In genomic region chr3:87929341-87930077, GRCm38 (mm10) we compare ENCODE assay signal across 8 mouse cellular contexts. TPM values are rescaled to one million over a fixed set of nuclear protein-coding genes. Genes with fewer than 3 reads are reported as not detected.
A peak's percentile ranks its signal among the peaks of the same experiment; 100 is the strongest.
DNase-seq lines count a peak whose midpoint lies in the region; ATAC-seq and TF ChIP-seq lines count a peak whose summit lies in the region.

No protein-coding gene starts in this region.

- H3K27ac ChIP-seq in liver, adult 2 months (replicated peaks; ENCODE audit: insufficient read depth, low read depth, low read length) = peak overlapping the region; percentile 40
- H3K27ac ChIP-seq in embryonic facial prominence, embryonic 11.5 days (replicated peaks; ENCODE audit: low read depth, low read length) = peak overlapping the region; percentile 86; the same call in 1 of the 2 replicates
- H3K27ac ChIP-seq in intestine, embryonic 16.5 days (ENCODE audit: low read length) = peak overlapping the region; percentile 80
- peak overlapping the region; percentile 89 for H3K27ac ChIP-seq in neural tube, embryonic 14.5 days (ENCODE audit: low read depth, low read length)

- 2% methylated on average over 26 of the region's 26 CpGs for WGBS in liver, adult 2 months
- 7% methylated on average over 26 of the region's 26 CpGs for WGBS in embryonic facial prominence, embryonic 11.5 days
- 5% methylated on average over 26 of the region's 26 CpGs for WGBS in intestine, embryonic 16.5 days
- WGBS in neural tube, embryonic 14.5 days = 9% methylated on average over 26 of the region's 26 CpGs

- H3K27me3 ChIP-seq in liver, adult 2 months (ENCODE audit: control insufficient read depth, insufficient read depth, low read length) = no peaks in the 10 kb centered on the region
- H3K27me3 ChIP-seq in embryonic facial prominence, embryonic 11.5 days (ENCODE audit: control insufficient read depth, insufficient read depth, low read length) = no peaks in the 10 kb centered on the region
- no peaks in the 10 kb centered on the region for H3K27me3 ChIP-seq in intestine, embryonic 16.5 days (replicated peaks; ENCODE audit: control insufficient read depth, insufficient read depth, low read length)
- H3K27me3 ChIP-seq in neural tube, embryonic 14.5 days (ENCODE audit: control insufficient read depth, insufficient read depth, low read length) = no peaks in the 10 kb centered on the region

- peaks cover 12% of the 10 kb centered on the region for H3K36me3 ChIP-seq in liver, adult 2 months (ENCODE audit: control insufficient read depth, insufficient read depth, low read length)
- H3K36me3 ChIP-seq in embryonic facial prominence, embryonic 11.5 days (replicated peaks; ENCODE audit: control insufficient read depth, insufficient read depth, low read depth, low read length) = peaks cover 2% of the 10 kb centered on the region; the same call in 1 of the 2 replicates
- H3K36me3 ChIP-seq in intestine, embryonic 16.5 days (ENCODE audit: control insufficient read depth, insufficient read depth, low read length) = peaks cover 25% of the 10 kb centered on the region; the same call in 1 of the 2 replicates
- peaks cover 25% of the 10 kb centered on the region for H3K36me3 ChIP-seq in neural tube, embryonic 14.5 days (ENCODE audit: control insufficient read depth, insufficient read depth, low read length)

- peaks cover 24% of the 10 kb centered on the region for H3K4me1 ChIP-seq in liver, adult 2 months (ENCODE audit: control insufficient read depth, insufficient read depth, low read length)
- H3K4me1 ChIP-seq in embryonic facial prominence, embryonic 11.5 days (ENCODE audit: control insufficient read depth, insufficient read depth, low read length) = no peaks in the 10 kb centered on the region; the same call in 1 of the 2 replicates
- H3K4me1 ChIP-seq in intestine, embryonic 16.5 days (ENCODE audit: control insufficient read depth, insufficient read depth, low read length) = peaks cover 25% of the 10 kb centered on the region
- H3K4me1 ChIP-seq in neural tube, embryonic 14.5 days (ENCODE audit: control insufficient read depth, insufficient read depth, low read length) = peaks cover 26% of the 10 kb centered on the region

- peaks cover 28% of the 10 kb centered on the region for H3K79me2 ChIP-seq in liver, adult 2 months (ENCODE audit: control insufficient read depth, insufficient read depth, low read length)

- peak overlapping the region; percentile 71 for H3K4me2 ChIP-seq in embryonic facial prominence, embryonic 11.5 days (ENCODE audit: low read depth, low read length)
- H3K4me2 ChIP-seq in intestine, embryonic 16.5 days (ENCODE audit: low read depth, low read length) = peak overlapping the region; percentile 81
- H3K4me2 ChIP-seq in neural tube, embryonic 14.5 days (ENCODE audit: low read depth, low read length) = peak overlapping the region; percentile 54

- TF ChIP-seq CTCF in liver, adult 2 months (IDR thresholded peaks at IDR 0.05; ENCODE audit: low read depth, low read length) = no peak

- peak overlapping the region; percentile 82 for H3K9ac ChIP-seq in liver, adult 2 months (ENCODE audit: low read depth, low read length)
- H3K9ac ChIP-seq in embryonic facial prominence, embryonic 11.5 days (replicated peaks; ENCODE audit: low read length) = peak overlapping the region; percentile 93
- H3K9ac ChIP-seq in intestine, embryonic 16.5 days (ENCODE audit: low read depth, low read length) = peak overlapping the region; percentile 94
- H3K9ac ChIP-seq in neural tube, embryonic 14.5 days (replicated peaks; ENCODE audit: low read depth, low read length) = peak overlapping the region; percentile 69

- H3K9me3 ChIP-seq in embryonic facial prominence, embryonic 11.5 days (replicated peaks; ENCODE audit: control insufficient read depth, low read length) = no peaks in the 10 kb centered on the region
- H3K9me3 ChIP-seq in intestine, embryonic 16.5 days (ENCODE audit: control insufficient read depth, low read length) = no peaks in the 10 kb centered on the region
- no peaks in the 10 kb centered on the region for H3K9me3 ChIP-seq in neural tube, embryonic 14.5 days (ENCODE audit: control insufficient read depth, low read length)

- no peak for DNase-seq in liver, adult 2 months (ENCODE audit: extremely low read depth, low read depth, low spot score)
- no peak for DNase-seq in liver
- DNase-seq in embryonic facial prominence, embryonic 11.5 days (ENCODE audit: low spot score) = no peak
- DNase-seq in spleen, postnatal 10 days (ENCODE audit: low spot score in 2 of 2) = no peak
- DNase-seq in gastrocnemius, postnatal 4 days (ENCODE audit: low spot score in 2 of 2) = no peak
- no peak for DNase-seq in layer of hippocampus, postnatal 36 days

- ATAC-seq in embryonic facial prominence, embryonic 11.5 days (replicated peaks; ENCODE audit: insufficient number of reproducible peaks, low FRiP score, low TSS enrichment, low read depth) = peak; percentile 26; the same call in 1 of the 2 replicates
- peak; percentile 61 for ATAC-seq in intestine, embryonic 16.5 days
- ATAC-seq in neural tube, embryonic 14.5 days (ENCODE audit: low read depth) = peak; percentile 67

- TF ChIP-seq POLR2A in liver, adult 2 months (IDR thresholded peaks at IDR 0.05; ENCODE audit: extremely low read depth, insufficient read depth, low read length) = no peak

- peak overlapping the region; percentile 76 for H3K4me3 ChIP-seq in liver, adult 2 months (ENCODE audit: insufficient read depth, low read depth, low read length)
- peak overlapping the region; percentile 92 for H3K4me3 ChIP-seq in embryonic facial prominence, embryonic 11.5 days (ENCODE audit: low read depth, low read length)
- peak overlapping the region; percentile 95 for H3K4me3 ChIP-seq in intestine, embryonic 16.5 days (ENCODE audit: low read length)
- peak overlapping the region; percentile 81 for H3K4me3 ChIP-seq in neural tube, embryonic 14.5 days (ENCODE audit: low read depth, low read length)

RNA-seq across cellular contexts. Expression of gene Isg20l2, which starts 0.6 kb away (rescaled TPM):
- 6.8 and 9.3 TPM in 2 replicates for total RNA-seq in liver, adult 2 months (2014; rRNA removed)
- 7.0 and 7.2 TPM in 2 replicates for polyA plus RNA-seq in liver, adult 2 months (2012; rRNA removed)
- polyA plus RNA-seq in embryonic facial prominence, embryonic 11.5 days (2014; fragmentation: Nextera tagmentation; extraction: Ambion mirVana) = 51.5 and 52.3 TPM in 2 replicates
- 37.2 and 39.8 TPM in 2 replicates for polyA plus RNA-seq in intestine, embryonic 16.5 days (2015; fragmentation: Nextera tagmentation; extraction: Ambion mirVana)
- 16.1 and 23.1 TPM in 2 replicates for polyA plus RNA-seq in neural tube, embryonic 14.5 days (2014; fragmentation: Nextera tagmentation; extraction: Ambion mirVana)
- total RNA-seq in gastrocnemius, postnatal 4 days (2021) = 10 to 100 TPM; 20.2 to 20.6 TPM
- 10 to 100 TPM; 15.0 TPM for total RNA-seq in layer of hippocampus, postnatal 36 days (2021)

RNA-seq across cellular contexts. Expression of gene Rrnad1, which starts 1.0 kb away (rescaled TPM):
- total RNA-seq in liver, adult 2 months (2014; rRNA removed) = 5.3 and 6.2 TPM in 2 replicates
- polyA plus RNA-seq in liver, adult 2 months (2012; rRNA removed) = 10.1 and 18.4 TPM in 2 replicates
- 13.5 and 16.0 TPM in 2 replicates for polyA plus RNA-seq in embryonic facial prominence, embryonic 11.5 days (2014; fragmentation: Nextera tagmentation; extraction: Ambion mirVana)
- 14.2 and 14.3 TPM in 2 replicates for polyA plus RNA-seq in intestine, embryonic 16.5 days (2015; fragmentation: Nextera tagmentation; extraction: Ambion mirVana)
- 19.7 and 20.6 TPM in 2 replicates for polyA plus RNA-seq in neural tube, embryonic 14.5 days (2014; fragmentation: Nextera tagmentation; extraction: Ambion mirVana)
- total RNA-seq in gastrocnemius, postnatal 4 days (2021) = 1 to 10 TPM; 7.4 to 8.7 TPM
- total RNA-seq in layer of hippocampus, postnatal 36 days (2021) = 10 to 100 TPM; 23.5 to 27.9 TPM

RNA-seq across cellular contexts. Expression of gene Mrpl24, which starts 10.2 kb away (rescaled TPM):
- total RNA-seq in liver, adult 2 months (2014; rRNA removed) = 84.6 and 96.6 TPM in 2 replicates
- 35.3 and 37.9 TPM in 2 replicates for polyA plus RNA-seq in liver, adult 2 months (2012; rRNA removed)
- 73.6 and 79.3 TPM in 2 replicates for polyA plus RNA-seq in embryonic facial prominence, embryonic 11.5 days (2014; fragmentation: Nextera tagmentation; extraction: Ambion mirVana)
- polyA plus RNA-seq in intestine, embryonic 16.5 days (2015; fragmentation: Nextera tagmentation; extraction: Ambion mirVana) = 78.7 and 80.6 TPM in 2 replicates
- 53.5 and 58.9 TPM in 2 replicates for polyA plus RNA-seq in neural tube, embryonic 14.5 days (2014; fragmentation: Nextera tagmentation; extraction: Ambion mirVana)
- 10 to 100 TPM; 55.0 to 57.0 TPM for total RNA-seq in gastrocnemius, postnatal 4 days (2021)
- 10 to 100 TPM; 54.7 to 59.8 TPM for total RNA-seq in layer of hippocampus, postnatal 36 days (2021)

RNA-seq across cellular contexts. Expression of gene Crabp2, which starts 19.0 kb away (rescaled TPM):
- not detected in 2 replicates for total RNA-seq in liver, adult 2 months (2014; rRNA removed)
- polyA plus RNA-seq in liver, adult 2 months (2012; rRNA removed) = not detected in 2 replicates
- polyA plus RNA-seq in embryonic facial prominence, embryonic 11.5 days (2014; fragmentation: Nextera tagmentation; extraction: Ambion mirVana) = 626 and 642 TPM in 2 replicates
- 3.8 TPM in 2 replicates for polyA plus RNA-seq in intestine, embryonic 16.5 days (2015; fragmentation: Nextera tagmentation; extraction: Ambion mirVana)
- polyA plus RNA-seq in neural tube, embryonic 14.5 days (2014; fragmentation: Nextera tagmentation; extraction: Ambion mirVana) = 45.5 and 103 TPM in 2 replicates
- 1 to 10 TPM; 1.3 to 2.2 TPM for total RNA-seq in gastrocnemius, postnatal 4 days (2021)
- 1 to 10 TPM; 1.3 to 3.5 TPM for total RNA-seq in layer of hippocampus, postnatal 36 days (2021)

RNA-seq across cellular contexts. Expression of gene Hdgf, which starts 23.4 kb away (rescaled TPM):
- 58.8 and 64.5 TPM in 2 replicates for total RNA-seq in liver, adult 2 months (2014; rRNA removed)
- 74.7 and 87.3 TPM in 2 replicates for polyA plus RNA-seq in liver, adult 2 months (2012; rRNA removed)
- 269 and 289 TPM in 2 replicates for polyA plus RNA-seq in embryonic facial prominence, embryonic 11.5 days (2014; fragmentation: Nextera tagmentation; extraction: Ambion mirVana)
- 75.5 and 76.0 TPM in 2 replicates for polyA plus RNA-seq in intestine, embryonic 16.5 days (2015; fragmentation: Nextera tagmentation; extraction: Ambion mirVana)
- 128 and 151 TPM in 2 replicates for polyA plus RNA-seq in neural tube, embryonic 14.5 days (2014; fragmentation: Nextera tagmentation; extraction: Ambion mirVana)
- total RNA-seq in gastrocnemius, postnatal 4 days (2021) = 100 to 1,000 TPM; 179 to 182 TPM
- 100 to 1,000 TPM; 140 to 149 TPM for total RNA-seq in layer of hippocampus, postnatal 36 days (2021)
